Mouse (Mus musculus): ENCODE results near the gene Myl7.
"Not testable (repeated sequence)": the region's sequence is repeated elsewhere in the genome, so short reads cannot be mapped to it uniquely, and the experiment has no call there.

Myl7 gene

DNA sequence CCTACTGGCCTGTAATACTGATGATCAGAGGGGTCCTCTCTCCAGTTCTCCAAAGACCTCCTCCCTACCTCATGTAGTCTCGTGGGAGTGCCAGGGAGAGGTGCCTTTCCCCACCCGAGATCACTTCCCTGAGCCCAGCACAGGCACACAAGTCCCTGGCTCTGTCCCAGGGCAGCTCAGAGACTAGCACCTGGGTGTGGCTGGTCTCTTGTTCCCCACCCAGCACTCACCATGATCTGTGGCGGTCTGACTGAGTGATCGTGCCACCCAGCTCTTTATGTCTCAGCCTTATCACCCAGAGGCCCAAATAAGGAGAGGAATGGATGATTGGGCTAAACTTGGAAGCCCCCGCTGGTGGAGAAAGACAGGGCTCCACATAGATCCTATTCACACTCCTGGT is at the start of gene Myl7:
Gene Myl7, minus strand, starts transcription at position 252 of the 400 bp plus-strand sequence.
- no peak for DNase-seq

DNA sequence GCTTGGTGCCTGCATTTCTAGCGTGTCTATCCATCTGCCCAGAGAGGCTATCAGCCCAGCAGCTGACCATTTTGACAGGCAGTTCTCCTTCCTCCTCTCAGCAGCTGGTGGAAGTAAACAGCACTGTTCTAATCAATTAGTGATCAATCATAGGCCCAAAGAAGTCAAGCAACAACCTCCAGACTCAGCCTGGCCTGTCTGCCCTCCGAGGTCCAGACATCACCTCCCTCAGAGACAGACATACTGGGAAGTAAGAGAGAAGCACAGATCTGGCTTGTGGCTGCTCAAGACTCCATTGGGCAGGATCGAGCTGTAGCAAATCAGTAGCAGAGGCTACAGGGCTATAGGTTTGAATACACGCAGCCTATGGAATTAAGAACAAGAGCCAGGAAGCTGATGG is 49.2 kb upstream of the Myl7 start:
- DNase-seq = no peak

DNA sequence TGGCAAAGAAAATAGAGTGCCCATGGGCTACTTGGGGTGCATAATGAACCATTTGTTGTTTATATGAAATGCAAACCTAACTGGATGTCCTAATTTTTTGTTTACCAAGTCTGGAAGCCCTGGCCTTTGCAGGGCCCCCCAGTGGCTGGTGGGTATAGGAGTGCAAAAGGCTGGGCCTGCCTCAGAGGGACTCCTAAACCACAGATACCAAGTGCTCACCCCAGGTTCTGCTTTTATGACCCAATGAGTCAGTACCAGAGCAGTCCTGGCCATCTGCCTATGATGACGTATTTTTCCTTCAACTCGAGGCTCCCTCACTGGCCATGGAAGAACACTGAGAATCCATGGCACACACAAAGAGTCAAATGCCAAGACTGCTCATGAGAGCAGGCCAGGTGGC is 46.5 kb upstream of the Myl7 start:
- no peak for DNase-seq

DNA sequence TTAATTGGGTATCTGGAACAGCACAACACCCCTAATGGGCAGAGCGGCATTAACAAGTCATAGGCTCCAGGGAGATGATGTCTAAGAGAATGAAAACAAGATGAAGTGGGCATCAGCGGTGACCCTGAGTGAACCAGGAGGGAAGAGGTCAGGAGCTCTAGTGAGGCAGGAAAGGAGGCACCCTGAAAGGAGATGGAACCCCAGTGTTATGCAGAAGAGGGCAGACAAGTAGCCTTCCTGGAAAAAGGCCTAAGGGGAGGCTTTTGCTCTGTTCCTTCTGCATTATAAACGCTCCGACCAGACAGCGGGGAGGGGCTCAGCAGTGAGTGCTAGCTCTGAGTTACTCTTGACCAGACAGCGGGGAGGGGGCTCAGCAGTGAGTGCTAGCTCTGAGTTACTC is 44.4 kb upstream of the Myl7 start:
- no peak for DNase-seq

DNA sequence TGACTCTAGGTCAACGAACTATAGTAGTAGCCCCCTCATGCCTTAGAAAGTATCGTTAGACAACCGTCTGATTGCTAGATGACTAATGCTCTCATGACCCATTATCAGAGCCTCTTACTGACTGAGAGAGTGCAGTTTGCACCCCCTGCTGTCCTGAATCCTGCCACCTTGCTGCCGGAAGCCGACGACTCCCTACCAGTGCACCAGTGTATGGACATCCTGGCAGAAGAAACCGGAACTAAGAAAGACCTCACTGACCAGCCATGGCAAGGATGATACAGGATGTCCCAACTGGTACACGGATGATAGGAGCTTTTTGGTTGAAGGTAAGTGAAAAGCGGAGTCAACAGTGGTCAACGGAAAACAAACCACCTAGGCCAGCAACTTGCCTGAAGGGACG is 35.9 kb upstream of the Myl7 start:
- not testable (repeated sequence) for DNase-seq

DNA sequence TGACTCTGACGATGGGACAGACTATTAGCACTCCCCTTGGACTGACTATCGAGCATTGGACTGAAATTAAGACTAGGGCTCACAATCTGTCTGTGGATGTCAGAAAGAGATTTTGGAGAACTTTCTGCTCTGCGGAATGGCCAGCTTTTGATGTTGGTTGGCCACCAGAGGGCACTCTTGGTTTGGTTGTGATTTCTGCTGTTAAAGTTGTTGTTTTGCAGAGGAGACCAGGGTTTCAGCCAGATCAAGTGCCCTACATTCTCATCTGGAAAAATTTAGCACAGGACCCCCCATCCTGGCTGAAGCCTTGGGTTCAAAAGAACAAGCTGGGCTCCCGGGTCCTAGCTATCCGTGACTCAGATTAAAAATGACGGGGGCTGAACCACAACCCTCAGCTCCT is 33.4 kb upstream of the Myl7 start:
- DNase-seq = not testable (repeated sequence)

DNA sequence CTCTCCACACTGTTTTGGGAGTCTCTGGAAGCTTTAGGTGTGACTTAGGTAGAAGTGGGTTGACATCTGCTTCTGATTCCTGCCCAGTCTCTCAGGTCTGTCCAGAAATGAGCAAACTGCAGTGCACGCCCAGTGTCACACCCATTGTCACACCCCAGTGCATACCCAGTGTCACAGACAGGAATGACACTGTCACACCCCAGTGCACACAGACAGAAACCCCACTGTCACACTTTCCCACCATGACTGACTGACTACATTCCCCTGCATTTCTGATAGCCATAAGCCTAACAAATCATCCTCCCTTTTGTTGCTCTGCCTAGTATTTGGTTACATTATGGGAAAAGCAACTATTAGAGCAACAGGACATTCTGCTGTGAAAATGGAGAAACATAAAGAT is 32.0 kb upstream of the Myl7 start:
- DNase-seq = no peak

DNA sequence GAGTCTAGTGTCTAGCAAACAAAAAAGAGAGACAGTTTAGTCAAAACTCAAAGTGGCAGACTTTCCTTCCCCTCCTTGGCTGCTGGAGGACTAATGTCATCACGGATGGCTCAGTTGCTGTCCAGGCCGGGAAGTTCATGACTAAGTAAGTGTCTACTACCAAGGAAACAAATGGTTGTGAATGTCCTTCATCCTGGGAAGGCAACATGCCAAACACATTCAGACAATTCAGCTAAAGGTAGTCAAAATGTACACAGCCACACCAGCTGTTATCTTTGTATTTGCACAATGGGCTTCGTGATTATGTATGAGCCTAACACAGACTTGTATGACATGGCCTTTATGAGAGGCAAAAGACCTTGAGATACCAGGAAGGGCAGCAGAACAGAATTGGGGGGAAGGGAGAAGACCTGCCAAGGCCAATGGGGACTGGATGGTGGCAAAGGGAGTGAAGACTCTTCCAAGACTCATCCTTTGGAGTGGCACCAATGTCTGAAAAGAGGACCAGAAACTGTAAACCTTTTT is 28.2 kb upstream of the Myl7 start:
- DNase-seq = no peak

DNA sequence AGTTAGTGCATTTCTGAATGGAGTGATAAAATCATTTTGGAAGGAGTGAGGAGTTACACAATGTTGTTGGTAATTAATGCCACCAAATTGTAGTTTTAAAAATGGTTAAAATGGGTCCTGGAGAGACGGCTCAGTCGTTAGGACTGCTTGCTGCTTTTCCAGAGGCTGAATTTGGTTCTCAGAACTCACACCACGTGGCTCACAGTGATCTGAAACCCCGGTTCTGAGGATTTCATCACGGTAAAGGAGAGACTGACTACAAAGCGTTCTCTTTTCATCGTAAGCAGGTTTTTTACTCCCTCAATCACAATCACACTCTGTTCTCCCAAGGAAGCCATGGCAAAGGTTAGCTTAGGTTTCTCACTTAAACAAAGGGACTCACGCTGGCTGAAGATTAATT is 26.1 kb upstream of the Myl7 start:
- DNase-seq = no peak

DNA sequence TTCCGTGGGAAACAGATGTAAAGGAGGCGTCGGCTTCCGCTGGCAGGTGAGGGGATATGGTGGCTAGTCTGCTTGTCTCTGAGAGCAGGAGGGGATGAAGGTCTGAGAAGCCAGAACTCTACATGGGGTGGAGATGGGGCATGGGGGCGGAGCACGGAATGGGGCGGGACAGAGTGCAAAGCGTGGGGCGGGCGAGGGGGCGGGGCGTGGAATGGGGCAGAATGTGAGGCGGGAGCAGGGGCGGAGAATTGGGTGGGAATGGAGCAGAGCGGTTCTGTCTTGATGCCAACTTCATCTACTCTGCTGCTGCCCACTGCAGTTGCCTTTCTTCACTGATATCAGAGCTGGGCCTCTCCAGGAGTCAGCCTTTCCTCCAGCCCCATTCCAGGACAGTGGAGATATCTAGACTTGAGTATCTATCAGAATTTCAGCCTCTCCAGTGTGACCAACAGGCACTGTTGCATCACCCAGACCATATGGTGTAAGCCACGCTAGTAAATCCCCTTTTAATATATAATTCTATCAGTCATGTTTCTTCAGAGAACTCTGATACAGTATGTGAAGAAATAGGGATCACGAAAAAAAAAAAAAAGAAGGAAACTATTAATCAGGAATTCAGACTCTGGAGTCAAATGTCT is 21.9 kb upstream of the Myl7 start:
- no peak for DNase-seq

DNA sequence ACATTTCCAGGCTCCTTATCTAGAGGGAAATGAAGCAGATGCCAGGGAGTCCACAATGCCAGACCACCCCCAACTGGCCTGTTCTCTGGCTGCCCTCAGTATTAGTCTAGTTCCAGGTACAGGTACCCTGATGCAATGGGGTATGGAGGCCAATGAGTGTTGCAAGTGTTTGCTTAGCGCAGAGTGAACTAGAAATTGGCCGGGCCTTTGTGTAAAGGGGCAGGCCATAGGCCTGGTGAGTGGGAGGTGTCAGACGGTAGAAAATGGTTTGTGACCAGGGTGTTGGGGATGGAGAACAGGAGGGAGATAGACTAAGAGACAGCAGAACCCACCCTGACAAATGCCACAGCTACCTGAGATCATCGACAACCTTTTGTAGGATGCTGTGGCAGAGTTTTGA is 21.0 kb upstream of the Myl7 start:
- DNase-seq = no peak

DNA sequence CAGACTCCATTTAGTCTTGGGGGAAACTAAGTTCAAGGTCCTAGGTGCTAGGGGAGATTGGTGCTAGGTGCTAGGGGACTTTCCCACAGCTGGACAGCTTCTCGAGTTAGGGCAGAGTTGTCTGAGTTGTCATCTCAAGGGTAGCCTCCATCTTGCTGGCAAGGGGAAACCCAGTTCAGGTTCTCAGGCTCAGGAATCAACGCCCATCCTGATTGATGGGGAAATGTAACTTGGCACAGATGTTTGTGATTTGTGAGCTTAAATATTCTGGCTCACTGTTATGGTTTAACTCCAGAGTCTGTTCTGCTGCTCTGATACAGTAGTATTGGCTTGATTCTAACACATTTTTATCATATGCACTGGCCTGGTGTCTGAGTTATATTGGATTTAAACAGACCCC is 19.5 kb upstream of the Myl7 start:
- no peak for DNase-seq

DNA sequence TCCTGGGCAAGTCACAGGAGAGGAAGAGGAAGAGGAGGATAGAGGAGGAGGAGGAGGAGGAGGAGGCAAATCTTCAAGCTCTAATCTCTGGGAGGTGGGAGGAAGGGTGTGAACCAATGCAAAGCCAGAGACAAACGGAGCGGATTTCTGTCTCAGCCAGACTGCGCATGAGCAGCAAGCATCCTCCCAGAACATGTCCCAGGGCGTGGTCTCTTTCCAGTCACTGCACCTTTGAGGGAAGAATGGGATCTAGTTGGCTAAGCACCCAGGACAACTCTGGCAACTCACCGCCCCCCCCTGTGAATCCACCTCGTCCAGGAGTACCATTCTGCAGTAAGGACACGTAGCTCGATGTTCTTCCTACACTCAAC is 17.6 kb upstream of the Myl7 start:
- no peak for DNase-seq

DNA sequence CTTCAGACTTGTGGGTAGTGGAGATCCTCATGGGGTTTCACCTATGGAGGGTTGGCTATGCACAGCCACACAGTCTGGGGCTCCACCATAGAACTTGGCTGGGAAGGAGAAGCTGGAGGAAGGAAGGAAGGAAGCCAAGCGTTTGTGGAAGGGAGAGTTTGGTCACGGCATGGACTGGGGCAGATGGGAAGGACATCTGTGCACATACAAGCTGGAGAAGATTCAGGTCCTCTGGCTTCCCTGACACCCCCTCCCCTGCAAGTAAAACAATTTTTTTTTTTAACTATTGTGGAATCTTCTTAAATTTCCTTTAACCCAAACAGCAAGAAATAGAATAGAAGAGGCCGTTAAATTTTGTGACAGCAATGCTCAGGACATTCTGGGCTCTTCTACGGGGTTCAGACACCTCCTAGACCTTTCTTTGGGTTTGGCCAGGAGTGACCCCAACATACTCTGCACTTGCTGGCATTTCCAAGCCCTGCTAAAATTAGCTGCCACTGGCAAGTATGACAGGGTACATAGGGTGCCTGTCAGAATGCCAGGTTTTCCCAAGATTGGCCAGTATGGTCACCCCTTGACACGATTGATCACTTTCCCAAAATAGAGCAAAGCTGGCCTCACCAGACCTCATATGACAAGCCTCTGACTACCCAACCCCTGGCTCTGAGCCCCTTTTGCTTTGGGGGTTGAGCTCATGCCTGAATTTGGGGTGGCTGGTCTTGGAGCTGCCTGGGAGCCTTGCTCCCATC is 17.0 kb upstream of the Myl7 start:
- DNase-seq = no peak

DNA sequence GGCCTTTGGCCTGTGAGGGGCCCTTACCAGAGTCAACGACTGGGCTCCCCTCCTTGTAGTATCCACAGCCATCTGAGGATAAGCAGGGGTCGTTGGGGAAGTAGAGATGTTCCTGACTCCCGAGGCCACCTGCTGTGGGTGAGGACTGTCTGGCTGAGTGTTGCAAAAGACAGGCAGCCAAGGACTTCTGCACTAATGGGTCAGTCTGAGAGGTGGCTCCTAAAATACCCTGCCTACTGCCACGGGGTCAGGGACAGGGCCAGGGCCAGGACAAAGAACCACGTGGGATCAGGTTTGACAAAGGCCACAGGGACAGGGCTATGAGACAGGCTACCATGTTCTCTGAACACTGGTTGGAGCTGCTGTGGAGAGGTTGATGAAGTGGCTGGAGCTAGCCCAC is 16.4 kb upstream of the Myl7 start:
- DNase-seq = no peak

DNA sequence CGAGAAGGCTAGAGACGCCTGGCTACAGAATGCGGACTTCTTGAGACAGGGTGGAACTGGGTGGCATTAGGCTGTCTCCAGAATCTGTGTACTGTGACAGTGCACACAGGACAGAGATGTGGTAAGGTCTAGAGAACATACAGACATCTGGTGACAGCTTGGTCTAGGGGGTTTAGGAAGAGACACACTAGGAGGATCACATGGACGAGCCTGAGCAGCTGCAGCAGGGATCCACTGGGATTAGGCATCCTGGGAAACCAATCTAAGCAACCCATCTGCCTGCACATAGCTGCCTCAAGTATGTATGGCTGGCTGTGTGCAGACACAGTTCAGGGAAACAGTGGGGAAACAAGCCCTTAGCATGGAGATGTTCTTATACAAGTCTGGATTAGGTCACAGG is 15.4 kb upstream of the Myl7 start:
- DNase-seq = no peak

DNA sequence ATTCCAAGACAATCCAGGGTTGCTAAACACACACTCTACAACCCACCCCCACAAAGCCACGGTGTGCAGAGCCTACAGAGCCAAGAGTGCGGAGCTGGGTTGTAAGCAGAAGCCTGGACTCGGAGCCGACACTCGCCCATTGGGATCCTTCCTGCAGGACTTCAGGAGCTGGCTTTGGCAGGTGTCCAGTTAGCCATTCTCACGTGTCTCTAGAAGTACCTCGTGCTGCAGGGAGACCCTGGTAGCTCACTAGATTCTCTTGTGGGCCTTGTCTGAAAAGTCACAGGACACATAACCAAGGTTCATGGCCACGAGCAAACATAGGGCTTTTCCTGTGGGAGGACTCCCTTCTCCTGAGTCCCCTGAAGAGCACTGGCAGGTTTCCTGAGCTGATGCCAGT is 14.7 kb upstream of the Myl7 start:
- no peak for DNase-seq

DNA sequence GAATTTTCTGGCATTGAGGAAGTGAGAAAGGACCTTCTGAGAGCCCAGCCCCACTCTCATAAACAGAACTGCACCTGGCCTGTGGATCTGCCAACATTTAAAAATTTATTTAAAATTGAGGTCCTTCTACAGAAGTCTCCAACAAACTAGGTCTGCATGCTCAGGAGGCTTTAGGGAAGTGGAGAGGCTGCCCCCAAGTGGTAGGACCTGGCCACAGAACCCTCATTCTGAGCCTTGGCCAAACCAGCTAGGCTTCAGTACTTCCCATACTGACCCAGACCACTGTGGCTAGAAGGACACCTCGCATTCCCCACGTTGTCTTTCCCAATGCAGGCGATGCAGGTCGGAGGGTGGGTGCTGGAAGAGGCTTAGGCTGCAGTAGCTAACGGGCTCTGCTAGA is 14.1 kb upstream of the Myl7 start:
- peak; percentile 17 for DNase-seq

DNA sequence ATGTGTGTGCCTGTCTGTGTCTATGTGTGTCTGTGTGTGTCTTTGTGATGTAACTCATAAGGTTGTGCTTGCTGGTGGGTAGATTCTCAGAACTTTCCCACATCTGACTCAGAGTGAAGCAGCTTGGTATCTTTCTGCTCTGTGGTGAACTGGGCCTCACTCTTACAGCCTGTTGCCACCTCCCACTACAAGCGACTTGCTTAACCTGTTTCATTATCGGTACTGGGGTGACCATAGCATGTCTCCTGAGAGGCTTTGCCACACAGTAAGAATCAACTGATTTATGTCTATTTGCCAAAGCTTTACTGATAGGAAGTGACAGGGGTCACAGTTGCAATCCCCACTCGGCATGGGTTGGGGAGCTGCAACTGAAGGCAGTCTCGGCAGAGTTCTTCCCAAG is 10.1 kb upstream of the Myl7 start:
- no peak for DNase-seq

DNA sequence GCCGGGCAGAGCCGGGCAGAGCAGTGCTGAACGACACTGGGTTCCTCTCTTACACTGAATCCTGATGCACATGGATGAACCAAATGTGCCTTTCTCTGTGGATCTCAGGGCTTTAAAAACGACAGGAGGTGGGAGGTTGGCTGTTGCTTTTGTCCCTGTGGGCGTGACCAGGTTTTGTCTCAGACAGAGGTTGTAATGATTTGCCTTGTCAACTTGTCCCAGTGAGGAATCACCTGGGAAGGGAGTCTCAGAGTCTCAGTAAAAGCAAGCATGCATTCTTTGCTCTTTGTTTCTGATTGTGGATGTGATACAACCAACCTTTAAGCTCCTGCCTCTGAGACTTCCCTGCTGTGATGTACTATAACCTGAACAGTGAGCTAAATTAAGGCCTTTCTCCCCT is 8.5 kb upstream of the Myl7 start:
- no peak for DNase-seq

DNA sequence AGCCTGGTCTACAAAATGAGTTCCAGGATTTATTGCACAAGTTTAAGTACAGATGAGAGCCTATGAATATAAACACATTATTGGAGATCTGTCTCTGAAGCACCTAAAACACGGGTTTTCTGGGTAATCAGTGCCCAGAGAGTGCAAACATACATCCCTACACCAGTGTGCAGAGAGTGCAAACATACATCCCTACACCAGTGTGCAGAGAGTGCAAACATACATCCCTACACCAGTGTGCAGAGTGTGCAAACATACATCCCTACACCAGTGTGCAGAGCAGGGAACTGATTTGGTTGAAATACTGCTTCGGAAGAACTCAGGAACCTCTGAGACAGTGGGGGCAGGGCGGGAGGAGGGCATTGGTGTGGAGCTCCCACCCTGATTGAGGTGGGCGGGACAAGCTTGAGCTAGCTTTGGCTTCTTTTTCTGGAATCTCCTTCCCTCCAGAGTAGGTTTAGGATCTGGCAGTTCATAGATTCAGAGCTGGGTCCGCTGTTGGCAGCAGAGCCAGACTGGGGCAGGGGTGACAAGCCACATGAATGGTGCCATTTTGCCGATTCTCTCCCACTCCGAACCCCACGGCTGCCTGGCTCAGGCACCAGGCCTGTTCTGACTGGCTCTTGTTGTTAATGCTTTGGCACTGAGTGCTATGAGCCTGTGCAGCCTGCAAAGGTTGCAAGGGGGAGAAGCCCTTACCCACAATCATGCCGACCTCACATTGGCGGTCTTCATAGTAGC is 7.4 kb upstream of the Myl7 start:
- DNase-seq = no peak

DNA sequence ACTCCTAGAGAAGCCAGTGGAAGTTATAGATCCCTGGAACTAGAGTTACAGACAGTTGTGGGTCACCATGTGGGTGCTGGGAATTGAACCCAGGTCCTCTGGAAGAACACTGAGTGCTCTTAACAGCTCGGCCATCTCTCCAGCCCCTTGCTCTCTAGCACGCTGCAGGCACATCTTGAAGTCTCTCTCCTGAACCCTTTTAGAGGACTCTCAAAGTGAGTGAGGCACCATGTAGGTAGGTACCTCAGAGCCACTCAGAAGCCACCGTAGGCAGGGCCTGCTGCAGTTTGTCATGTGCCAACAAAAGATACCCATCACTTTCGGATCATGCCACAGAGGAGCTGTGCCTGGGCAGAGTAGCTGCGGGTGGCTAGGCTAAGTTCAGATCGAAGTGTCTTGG is 6.3 kb upstream of the Myl7 start:
- DNase-seq = no peak

DNA sequence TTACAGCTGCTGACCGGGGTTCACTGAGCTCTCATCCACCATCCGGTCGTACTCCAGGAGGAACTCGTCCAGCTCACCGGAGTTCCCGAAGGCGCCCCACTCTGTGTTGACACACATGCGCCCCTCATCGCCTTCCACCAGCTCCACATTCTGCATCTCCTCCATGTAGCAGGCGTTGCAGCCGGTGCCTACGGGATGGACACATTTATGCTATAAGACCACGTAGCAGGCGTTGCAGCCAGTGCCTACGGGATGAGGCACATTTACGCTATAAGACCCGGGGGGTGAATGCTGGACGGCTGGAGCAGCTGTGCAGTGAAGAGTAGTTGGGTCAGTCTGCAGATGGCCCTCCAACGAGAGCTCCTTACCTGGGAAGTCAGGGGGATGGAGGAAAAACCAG is 5.8 kb upstream of the Myl7 start:
- DNase-seq = no peak

DNA sequence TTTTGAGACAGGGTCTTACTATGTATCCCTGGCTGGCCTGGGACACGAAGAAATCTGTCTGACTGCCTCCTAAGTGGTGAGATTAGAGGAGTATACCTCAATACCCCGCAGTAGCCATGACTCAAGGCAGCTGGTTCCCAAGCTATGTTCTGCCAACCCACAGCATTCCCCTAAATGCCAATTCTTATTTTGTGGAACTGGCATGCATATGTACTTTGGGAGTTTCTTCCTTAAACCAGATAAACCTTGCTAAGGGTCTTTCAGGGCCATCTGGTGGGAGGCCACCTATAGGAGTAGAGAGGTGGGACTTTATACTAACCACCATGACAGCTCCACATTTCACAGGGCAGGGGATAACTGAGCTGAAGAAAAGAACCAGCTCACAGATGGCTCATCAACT is 5.3 kb upstream of the Myl7 start:
- DNase-seq = no peak

Data from kidney, adult 11 months (tissue).